Mouse (Mus musculus) hindbrain, embryonic 16.5 days (tissue): ENCODE data around the gene Vamp2. TPM values are rescaled to one million over a fixed set of nuclear protein-coding genes. Genes with fewer than 3 reads are reported as not detected.

Experiments used
- ATAC-seq: fragments of 200-750 bp; cut with Nextera tagmentation; 2 replicates; pipeline ENCODE4 v1.8.0; 2017; ENCODE audit warnings: moderate TSS enrichment, moderate library complexity
- H3K27ac ChIP-seq: fragments of 300-500 bp; sonication (generic); 2 replicates; pipeline ENCODE4 v1.5.1; 2014; ENCODE audit warnings: low read depth, mild to moderate bottlenecking, control low read depth, low read length, moderate library complexity
- H3K27me3 ChIP-seq: fragments of 300-500 bp; sonication (generic); replicated peaks from 2 replicates; pipeline ENCODE4 v1.6.1; 2014; ENCODE audit warnings: low read length; ENCODE audit not compliant: control insufficient read depth, insufficient read depth
- H3K36me3 ChIP-seq: fragments of 300-500 bp; sonication (generic); 2 replicates; pipeline ENCODE4 v1.6.1; 2014; ENCODE audit warnings: mild to moderate bottlenecking, low read length, moderate library complexity, mixed read lengths; ENCODE audit not compliant: control insufficient read depth, insufficient read depth
- H3K4me1 ChIP-seq: fragments of 300-500 bp; sonication (generic); 2 replicates; pipeline ENCODE4 v1.6.1; 2014; ENCODE audit warnings: low read depth, low read length; ENCODE audit not compliant: control insufficient read depth, insufficient read depth
- H3K4me2 ChIP-seq: fragments of 300-500 bp; sonication (generic); 2 replicates; pipeline ENCODE4 v1.6.1; 2014; ENCODE audit warnings: mild to moderate bottlenecking, low read length, control low read depth, moderate library complexity
- H3K4me3 ChIP-seq: fragments of 300-500 bp; sonication (generic); 2 replicates; pipeline ENCODE4 v1.5.1; 2014; ENCODE audit warnings: mild to moderate bottlenecking, low read length, control low read depth, moderate library complexity
- H3K9ac ChIP-seq: fragments of 300-500 bp; sonication (generic); 2 replicates; pipeline ENCODE4 v1.6.1; 2014; ENCODE audit warnings: low read depth, mild to moderate bottlenecking, control low read depth, low read length, moderate library complexity
- H3K9me3 ChIP-seq: fragments of 300-500 bp; sonication (generic); 2 replicates; pipeline ENCODE4 v1.6.1; 2014; ENCODE audit warnings: mild to moderate bottlenecking, low read length, moderate library complexity; ENCODE audit not compliant: control insufficient read depth
- WGBS: fragments of 180-500 bp; shearing (Covaris S2); extraction: QIAGEN DNeasy Blood & Tissue Kit; methylation state at CpG from one replicate; pipeline ENCODE4 v1.1.7; 2014; 5-methylcytosine and 5-hydroxymethylcytosine counted together
- polyA plus RNA-seq: library from polyadenylated mRNA; unstranded; fragments of >200 nt; fragmentation: Nextera tagmentation; extraction: Ambion mirVana; gene quantifications from 2 replicates; pipeline ENCODE4 v1.2.1, GENCODE M21; 2015

Gene Vamp2
- polyA plus RNA-seq, 1 experiment from 2014 or later = 402 TPM

GRCm38 (mm10) chr11:69106842-69107241 lies 18.6 kb downstream of the Vamp2 start:
- 85% methylated on average over 11 of the region's 11 CpGs for WGBS
- Histone ChIP-seq H3K27ac (no peak overlapping the region), H3K36me3 (peaks cover 39% of the 10 kb centered on the region), H3K9ac (no peak overlapping the region), H3K27me3 (no peaks in the 10 kb centered on the region), H3K9me3 (no peaks in the 10 kb centered on the region), H3K4me1 (peaks cover 4% of the 10 kb centered on the region; the same call in 1 of the 2 replicates), H3K4me3 (no peak overlapping the region), H3K4me2 (no peak overlapping the region)
- ATAC-seq = no peak

GRCm38 (mm10) chr11:69107676-69108075 lies 19.4 kb downstream of the Vamp2 start:
- Histone ChIP-seq H3K27me3 (no peaks in the 10 kb centered on the region), H3K27ac (no peak overlapping the region), H3K36me3 (peaks cover 32% of the 10 kb centered on the region), H3K4me2 (no peak overlapping the region), H3K9ac (no peak overlapping the region), H3K4me1 (peaks cover 4% of the 10 kb centered on the region; the same call in 1 of the 2 replicates), H3K4me3 (no peak overlapping the region), H3K9me3 (no peaks in the 10 kb centered on the region)
- ATAC-seq = no peak
- 93% methylated on average over 11 of the region's 11 CpGs for WGBS

- 93% methylated on average over 9 of the region's 9 CpGs for WGBS
- Histone ChIP-seq H3K27ac (no peak overlapping the region), H3K4me1 (peaks cover 4% of the 10 kb centered on the region; the same call in 1 of the 2 replicates), H3K9me3 (no peaks in the 10 kb centered on the region), H3K27me3 (no peaks in the 10 kb centered on the region), H3K36me3 (peaks cover 30% of the 10 kb centered on the region), H3K4me3 (no peak overlapping the region), H3K4me2 (no peak overlapping the region), H3K9ac (no peak overlapping the region)
- ATAC-seq = no peak
Observed at GRCm38 (mm10) chr11:69108223-69108622, 19.9 kb downstream of the Vamp2 start.

GRCm38 (mm10) chr11:69109032-69109900 lies 21.0 kb downstream of the Vamp2 start:
- Histone ChIP-seq H3K4me3 (no peak overlapping the region), H3K36me3 (peaks cover 20% of the 10 kb centered on the region), H3K9ac (no peak overlapping the region), H3K4me1 (peaks cover 4% of the 10 kb centered on the region; the same call in 1 of the 2 replicates), H3K9me3 (no peaks in the 10 kb centered on the region), H3K27ac (no peak overlapping the region), H3K4me2 (no peak overlapping the region), H3K27me3 (no peaks in the 10 kb centered on the region)
- no peak for ATAC-seq
- WGBS = 83% methylated on average over 13 of the region's 13 CpGs

GRCm38 (mm10) chr11:69110319-69111046 lies 22.2 kb downstream of the Vamp2 start:
- H3K4me2 ChIP-seq = peak overlapping the region; percentile 60
- H3K9me3 ChIP-seq = no peaks in the 10 kb centered on the region
- H3K27ac ChIP-seq = peak overlapping the region; percentile 13; the same call in 1 of the 2 replicates
- H3K27me3 ChIP-seq = no peaks in the 10 kb centered on the region
- WGBS = under 1% methylated on average over 30 of the region's 30 CpGs
- peak overlapping the region; percentile 41 for H3K4me3 ChIP-seq
- peaks cover 4% of the 10 kb centered on the region; the same call in 1 of the 2 replicates for H3K4me1 ChIP-seq
- ATAC-seq = peak; percentile 69
- peak overlapping the region; percentile 7; the same call in 1 of the 2 replicates for H3K9ac ChIP-seq
- H3K36me3 ChIP-seq = peaks cover 16% of the 10 kb centered on the region

- peak overlapping the region; percentile 41 for H3K4me3 ChIP-seq
- peak overlapping the region; percentile 7; the same call in 1 of the 2 replicates for H3K9ac ChIP-seq
- H3K4me2 ChIP-seq = peak overlapping the region; percentile 60
- H3K9me3 ChIP-seq = no peaks in the 10 kb centered on the region
- no peaks in the 10 kb centered on the region for H3K27me3 ChIP-seq
- no peak for ATAC-seq
- WGBS = 4% methylated on average over 21 of the region's 21 CpGs
- peaks cover 12% of the 10 kb centered on the region for H3K36me3 ChIP-seq
- no peak overlapping the region for H3K27ac ChIP-seq
- peaks cover 4% of the 10 kb centered on the region; the same call in 1 of the 2 replicates for H3K4me1 ChIP-seq
Observed at GRCm38 (mm10) chr11:69111051-69111810, 22.9 kb downstream of the Vamp2 start.

- Histone ChIP-seq H3K9ac (no peak overlapping the region), H3K4me2 (peak overlapping the region; percentile 60; the same call in 1 of the 2 replicates), H3K27me3 (no peaks in the 10 kb centered on the region), H3K27ac (no peak overlapping the region), H3K36me3 (peaks cover 10% of the 10 kb centered on the region), H3K4me1 (peaks cover 6% of the 10 kb centered on the region; the same call in 1 of the 2 replicates), H3K9me3 (no peaks in the 10 kb centered on the region), H3K4me3 (0 out of 2 replicates have a peak overlapping the region, but pooled peaks have one; percentile 3)
- 69% methylated on average over 4 of the region's 4 CpGs for WGBS
- ATAC-seq = no peak
Observed at GRCm38 (mm10) chr11:69111865-69112264, 23.6 kb downstream of the Vamp2 start.

- ATAC-seq = no peak
- Histone ChIP-seq H3K9ac (no peak overlapping the region), H3K4me3 (no peak overlapping the region), H3K27me3 (no peaks in the 10 kb centered on the region), H3K9me3 (no peaks in the 10 kb centered on the region), H3K36me3 (peaks cover 2% of the 10 kb centered on the region; the same call in 1 of the 2 replicates), H3K4me1 (peaks cover 12% of the 10 kb centered on the region), H3K4me2 (no peak overlapping the region), H3K27ac (no peak overlapping the region)
- 70% methylated on average over 3 of the region's 3 CpGs for WGBS
Observed at GRCm38 (mm10) chr11:69114018-69114417, 25.7 kb downstream of the Vamp2 start.
